Mouse (Mus musculus) cerebellum, adult 2 months (tissue): ENCODE data around the gene D930020B18Rik.

Experiments
- CTCF ChIP-seq: fragments of 200-500 bp; IDR thresholded peaks from 2 replicates; pipeline ENCODE4 v1.5.1; 2011; ENCODE audit warnings: low read depth, mild to moderate bottlenecking, control low read depth, low read length, moderate library complexity, borderline replicate concordance; ENCODE audit not compliant: insufficient read depth
- POLR2A ChIP-seq: fragments of 200-500 bp; IDR thresholded peaks from 2 replicates; pipeline ENCODE4 v1.6.1; 2011; ENCODE audit warnings: low read length, control low read depth, borderline replicate concordance; ENCODE audit not compliant: insufficient read depth

- TF ChIP-seq CTCF (peak; percentile 60), POLR2A (no peak)
Observed at GRCm38 (mm10) chr10:121689591-121690314, 48.4 kb downstream of the D930020B18Rik start.
